Comparison of ENCODE assay signal across 11 mouse cellular contexts in genomic region chr11:113121307-113121706, GRCm38 (mm10).
DNase-seq lines count a peak whose midpoint lies in the region; ATAC-seq lines count a peak whose summit lies in the region.
"Had no signal": no experiment of that assay in that cellular context is flagged by ENCODE, and none has a peak within 500 bp of the region (broad histone marks: within the 10 kb centered on the region; RNA-seq: fewer than 3 reads in every experiment).

No protein-coding gene starts in this region.

- peak overlapping the region; percentile 42; the same call in 1 of the 2 replicates for H3K27ac ChIP-seq in heart, embryonic 10.5 days
- H3K27ac ChIP-seq in neural tube, embryonic 12.5 days: no peak overlapping the region
- peak overlapping the region; percentile 83 for H3K27ac ChIP-seq in limb, embryonic 10.5 days

- H3K9ac ChIP-seq in neural tube, embryonic 12.5 days: no peak overlapping the region

- H3K27me3 ChIP-seq in heart, embryonic 10.5 days (ENCODE audit: insufficient read depth, poor library complexity, severe bottlenecking): no peaks in the 10 kb centered on the region
- no peaks in the 10 kb centered on the region for H3K27me3 ChIP-seq in neural tube, embryonic 12.5 days (replicated peaks)
- H3K27me3 ChIP-seq in limb, embryonic 10.5 days (ENCODE audit: low read depth, poor library complexity, severe bottlenecking): no peaks in the 10 kb centered on the region

- 27% methylated on average over 12 of the region's 12 CpGs for WGBS in heart, embryonic 10.5 days
- 37% methylated on average over 12 of the region's 12 CpGs for WGBS in neural tube, embryonic 12.5 days
- 33% methylated on average over 12 of the region's 12 CpGs for WGBS in limb, embryonic 10.5 days

- no peaks in the 10 kb centered on the region for H3K36me3 ChIP-seq in heart, embryonic 10.5 days
- 0 out of 2 replicates have a peak, but pooled peaks cover 3% of the 10 kb centered on the region for H3K36me3 ChIP-seq in neural tube, embryonic 12.5 days
- H3K36me3 ChIP-seq in limb, embryonic 10.5 days: peaks cover 13% of the 10 kb centered on the region; the same call in 1 of the 2 replicates

- peaks cover 27% of the 10 kb centered on the region for H3K4me1 ChIP-seq in heart, embryonic 10.5 days
- H3K4me1 ChIP-seq in neural tube, embryonic 12.5 days: peaks cover 32% of the 10 kb centered on the region
- peaks cover 38% of the 10 kb centered on the region for H3K4me1 ChIP-seq in limb, embryonic 10.5 days

- DNase-seq in heart, embryonic 10.5 days (ENCODE audit: low spot score): no peak
- DNase-seq in heart, adult 18-20 months: no peak
- DNase-seq in neural tube, embryonic 10.5 days (ENCODE audit: extremely low spot score, low spot score): no peak
- DNase-seq in limb, embryonic 10.5 days (ENCODE audit: low spot score): peak; percentile 58
- no peak for DNase-seq in kidney, postnatal 14 days
- DNase-seq: gastrocnemius, postnatal 10 days; lung, postnatal 14 days had no signal

- H3K4me3 ChIP-seq in heart, embryonic 10.5 days: 0 out of 2 replicates have a peak overlapping the region, but pooled peaks have one; percentile 15
- no peak overlapping the region for H3K4me3 ChIP-seq in neural tube, embryonic 12.5 days
- H3K4me3 ChIP-seq in limb, embryonic 10.5 days: peak overlapping the region; percentile 31

- no peak for ATAC-seq in neural tube, embryonic 12.5 days (ENCODE audit: low FRiP score, low read depth)
- no peak for ATAC-seq in activated CD4-positive, CD25-positive, alpha-beta regulatory T cell, adult 4 months
- no peak for ATAC-seq in frontal cortex, adult (ENCODE audit: low TSS enrichment)
- ATAC-seq: intestine, embryonic 16.5 days had no signal

- peak overlapping the region; percentile 24 for H3K4me2 ChIP-seq in neural tube, embryonic 12.5 days (replicated peaks)

- H3K9me3 ChIP-seq in heart, embryonic 10.5 days: no peaks in the 10 kb centered on the region
- no peaks in the 10 kb centered on the region for H3K9me3 ChIP-seq in neural tube, embryonic 12.5 days
- 0 out of 2 replicates have a peak, but pooled peaks cover 2% of the 10 kb centered on the region for H3K9me3 ChIP-seq in limb, embryonic 10.5 days (replicated peaks)
